Mouse (Mus musculus): ENCODE measurements at regions not wholly inside any gene's neighbourhood (a gene's known extent, or its start where the extent isn't known, plus 50 kb on each side); places are given as distances from the start of the nearest gene placed in this dataset.

DNA sequence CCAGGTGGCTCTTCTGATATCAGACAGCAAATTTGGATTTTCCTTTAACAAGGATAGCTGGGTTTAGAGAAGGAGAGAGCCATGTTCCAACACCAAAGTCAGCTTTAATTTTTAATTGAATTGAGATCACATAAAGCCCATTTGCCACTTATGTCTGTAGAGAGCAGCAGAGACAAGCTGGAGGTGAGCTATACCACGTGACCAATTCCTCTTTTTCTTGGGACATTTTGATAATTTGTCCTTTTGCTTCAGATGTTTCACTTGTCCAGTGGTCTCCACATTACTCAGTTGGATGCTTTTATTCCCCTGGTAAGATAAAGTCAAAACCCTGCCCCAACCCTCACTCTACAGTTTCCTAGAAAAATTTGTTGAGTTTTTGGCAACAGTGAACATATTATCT, 248.6 kb upstream of the Ndst4 start:
- Histone ChIP-seq H3K4me1 (ENCODE audit: control insufficient read depth, insufficient read depth, low read length) (no peaks in the 10 kb centered on the region), H3K27me3 (ENCODE audit: control insufficient read depth, insufficient read depth, low read length) (no peaks in the 10 kb centered on the region), H3K4me3 (ENCODE audit: low read depth, low read length) (no peak overlapping the region), H3K27ac (ENCODE audit: low read length) (no peak overlapping the region), H3K9me3 (ENCODE audit: control insufficient read depth, low read depth, low read length) (no peaks in the 10 kb centered on the region; the same call in 1 of the 2 replicates), H3K4me2 (replicated peaks; ENCODE audit: low read depth, low read length) (no peak overlapping the region), H3K36me3 (ENCODE audit: control insufficient read depth, insufficient read depth, low read length) (no peaks in the 10 kb centered on the region), H3K9ac (replicated peaks; ENCODE audit: low read depth, low read length) (no peak overlapping the region)
- WGBS, result 70% methylated on average over 1 of the region's 1 CpGs
- no peak for ATAC-seq (ENCODE audit: insufficient number of reproducible peaks, insufficient read depth, low FRiP score, low read depth)

DNA sequence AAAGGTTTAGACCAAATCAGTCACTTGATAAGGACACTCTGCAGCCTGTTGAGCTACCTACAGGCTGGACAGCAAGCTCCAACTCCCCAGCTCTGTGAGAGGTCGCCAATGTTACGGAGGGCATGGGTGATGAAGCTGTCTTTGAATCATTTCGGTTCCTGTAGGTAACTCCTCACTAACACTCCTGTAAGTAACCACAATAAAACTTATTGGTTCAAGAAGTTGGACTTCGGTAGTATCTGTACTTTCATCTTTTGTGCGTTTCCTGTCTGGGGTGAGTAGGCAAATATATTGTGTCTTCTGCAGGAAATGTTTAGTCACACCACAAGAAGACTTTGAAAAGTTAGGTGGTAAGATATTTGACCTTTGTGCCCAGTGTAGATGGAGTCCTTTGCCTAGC, 244.1 kb upstream of the Ndst4 start:
- Histone ChIP-seq H3K9ac (replicated peaks; ENCODE audit: low read depth, low read length) (no peak overlapping the region), H3K36me3 (ENCODE audit: control insufficient read depth, insufficient read depth, low read length) (no peaks in the 10 kb centered on the region), H3K9me3 (ENCODE audit: control insufficient read depth, low read depth, low read length) (no peaks in the 10 kb centered on the region), H3K4me2 (replicated peaks; ENCODE audit: low read depth, low read length) (no peak overlapping the region), H3K27me3 (ENCODE audit: control insufficient read depth, insufficient read depth, low read length) (no peaks in the 10 kb centered on the region), H3K4me3 (ENCODE audit: low read depth, low read length) (no peak overlapping the region), H3K27ac (ENCODE audit: low read length) (no peak overlapping the region), H3K4me1 (ENCODE audit: control insufficient read depth, insufficient read depth, low read length) (no peaks in the 10 kb centered on the region)
- ATAC-seq (ENCODE audit: insufficient number of reproducible peaks, insufficient read depth, low FRiP score, low read depth), result no peak
- WGBS, result 88% methylated on average over 5 of the region's 5 CpGs

DNA sequence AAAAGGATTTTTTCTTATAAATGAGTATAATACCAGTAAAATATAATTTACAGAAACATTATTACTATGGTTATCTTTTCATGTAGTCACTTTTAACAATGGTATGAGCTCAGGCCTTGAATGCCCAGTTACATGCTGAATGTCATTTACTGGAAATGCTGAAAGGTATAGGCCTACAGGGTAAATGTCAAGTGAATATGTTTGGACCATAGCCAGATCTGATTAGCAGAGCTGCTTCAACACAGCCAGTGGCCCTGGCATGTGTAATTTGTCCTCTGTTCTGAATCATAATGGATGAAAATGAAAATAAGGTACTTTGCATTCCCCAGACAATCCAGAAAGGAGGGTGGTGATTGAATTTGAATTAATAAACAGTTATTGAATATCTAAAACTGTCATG, 213.3 kb upstream of the Ndst4 start:
- no peak for ATAC-seq (ENCODE audit: insufficient number of reproducible peaks, insufficient read depth, low FRiP score, low read depth)
- no peaks in the 10 kb centered on the region for H3K9me3 ChIP-seq (ENCODE audit: control insufficient read depth, low read depth, low read length)

DNA sequence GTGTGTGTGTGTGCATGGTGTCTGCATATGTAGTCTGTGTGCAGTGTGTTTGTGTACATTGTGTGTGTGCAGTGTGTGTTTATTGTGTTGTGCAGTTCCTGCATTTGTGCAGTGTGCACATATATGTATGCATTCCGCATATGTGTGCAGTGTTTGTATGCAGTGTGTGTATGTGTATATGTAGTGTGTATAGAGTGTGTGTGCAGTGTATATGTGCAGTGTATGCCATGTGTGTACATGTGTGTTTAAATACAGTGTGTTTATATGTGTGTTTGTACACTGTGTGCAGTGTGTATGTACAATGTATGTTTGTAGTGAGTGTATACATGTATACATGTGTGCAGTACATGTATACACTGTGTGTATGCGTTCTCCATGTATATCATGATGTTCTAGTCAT, 183.0 kb upstream of the Ndst4 start:
- Histone ChIP-seq H3K4me1 (ENCODE audit: control insufficient read depth, insufficient read depth, low read length) (no peaks in the 10 kb centered on the region), H3K9ac (replicated peaks; ENCODE audit: low read depth, low read length) (no peak overlapping the region), H3K4me3 (ENCODE audit: low read depth, low read length) (no peak overlapping the region), H3K27ac (ENCODE audit: low read length) (no peak overlapping the region), H3K9me3 (ENCODE audit: control insufficient read depth, low read depth, low read length) (no peaks in the 10 kb centered on the region), H3K4me2 (replicated peaks; ENCODE audit: low read depth, low read length) (no peak overlapping the region), H3K27me3 (ENCODE audit: control insufficient read depth, insufficient read depth, low read length) (no peaks in the 10 kb centered on the region), H3K36me3 (ENCODE audit: control insufficient read depth, insufficient read depth, low read length) (no peaks in the 10 kb centered on the region)
- no peak for ATAC-seq (ENCODE audit: insufficient number of reproducible peaks, insufficient read depth, low FRiP score, low read depth)
- 92% methylated on average over 2 of the region's 2 CpGs for WGBS

More for the DNA sequence above, 213.3 kb upstream of the Ndst4 start:
- Histone ChIP-seq H3K27me3 (ENCODE audit: control insufficient read depth, insufficient read depth, low read length) (no peaks in the 10 kb centered on the region), H3K4me3 (ENCODE audit: low read depth, low read length) (no peak overlapping the region), H3K4me2 (replicated peaks; ENCODE audit: low read depth, low read length) (no peak overlapping the region), H3K4me1 (ENCODE audit: control insufficient read depth, insufficient read depth, low read length) (no peaks in the 10 kb centered on the region), H3K36me3 (ENCODE audit: control insufficient read depth, insufficient read depth, low read length) (no peaks in the 10 kb centered on the region), H3K9ac (replicated peaks; ENCODE audit: low read depth, low read length) (no peak overlapping the region), H3K27ac (ENCODE audit: low read length) (no peak overlapping the region)

DNA sequence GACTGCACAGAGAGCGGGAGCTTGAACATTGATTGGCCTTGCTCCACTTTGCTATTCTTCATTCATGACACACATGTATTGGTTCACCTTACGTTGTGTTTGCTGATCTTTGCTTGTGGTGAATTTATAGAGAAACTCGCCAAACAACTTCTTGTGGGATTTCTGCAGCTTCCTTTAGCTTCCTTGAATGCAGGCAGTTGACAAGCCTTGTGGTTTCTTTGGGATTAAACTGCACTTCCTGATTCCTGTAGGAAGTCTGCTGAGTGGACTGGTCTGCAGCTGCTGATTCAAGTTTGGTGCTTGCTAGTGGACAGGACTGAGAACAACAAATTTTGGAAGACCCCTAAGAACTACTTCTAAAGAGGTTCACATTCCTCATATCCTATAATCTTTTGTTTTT, 152.8 kb upstream of the Ndst4 start:
- Histone ChIP-seq H3K4me2 (replicated peaks; ENCODE audit: low read depth, low read length) (no peak overlapping the region), H3K4me3 (ENCODE audit: low read depth, low read length) (no peak overlapping the region), H3K4me1 (ENCODE audit: control insufficient read depth, insufficient read depth, low read length) (no peaks in the 10 kb centered on the region), H3K27me3 (ENCODE audit: control insufficient read depth, insufficient read depth, low read length) (no peaks in the 10 kb centered on the region), H3K9me3 (ENCODE audit: control insufficient read depth, low read depth, low read length) (no peaks in the 10 kb centered on the region), H3K27ac (ENCODE audit: low read length) (no peak overlapping the region), H3K36me3 (ENCODE audit: control insufficient read depth, insufficient read depth, low read length) (no peaks in the 10 kb centered on the region), H3K9ac (replicated peaks; ENCODE audit: low read depth, low read length) (no peak overlapping the region)
- WGBS, result 71% methylated on average over 3 of the region's 3 CpGs
- no peak for ATAC-seq (ENCODE audit: insufficient number of reproducible peaks, insufficient read depth, low FRiP score, low read depth)

DNA sequence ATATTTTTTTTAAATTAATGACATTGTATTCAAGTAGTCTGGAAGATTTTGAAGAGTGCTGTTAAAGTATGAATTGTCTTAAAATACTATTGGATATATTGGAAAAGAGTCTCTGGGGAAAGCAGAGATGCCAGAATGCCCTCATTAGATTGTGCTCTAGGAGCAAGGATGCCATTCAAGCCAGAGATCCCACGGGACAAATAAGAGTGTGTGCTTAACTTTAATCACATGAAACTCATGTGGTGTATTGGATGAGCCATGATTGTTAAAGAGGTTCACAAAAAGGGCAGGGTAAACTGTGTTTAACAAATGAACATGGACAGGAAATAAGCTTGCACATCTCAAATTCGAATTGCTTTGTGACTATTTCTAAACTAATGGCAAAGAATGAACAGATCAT, 143.0 kb upstream of the Ndst4 start:
- Histone ChIP-seq H3K27ac (ENCODE audit: low read length) (no peak overlapping the region), H3K36me3 (ENCODE audit: control insufficient read depth, insufficient read depth, low read length) (no peaks in the 10 kb centered on the region), H3K9me3 (ENCODE audit: control insufficient read depth, low read depth, low read length) (no peaks in the 10 kb centered on the region), H3K4me2 (replicated peaks; ENCODE audit: low read depth, low read length) (no peak overlapping the region), H3K9ac (replicated peaks; ENCODE audit: low read depth, low read length) (no peak overlapping the region), H3K4me1 (ENCODE audit: control insufficient read depth, insufficient read depth, low read length) (no peaks in the 10 kb centered on the region), H3K27me3 (ENCODE audit: control insufficient read depth, insufficient read depth, low read length) (no peaks in the 10 kb centered on the region), H3K4me3 (ENCODE audit: low read depth, low read length) (no peak overlapping the region)
- WGBS, result 58% methylated on average over 2 of the region's 2 CpGs
- no peak for ATAC-seq (ENCODE audit: insufficient number of reproducible peaks, insufficient read depth, low FRiP score, low read depth)

DNA sequence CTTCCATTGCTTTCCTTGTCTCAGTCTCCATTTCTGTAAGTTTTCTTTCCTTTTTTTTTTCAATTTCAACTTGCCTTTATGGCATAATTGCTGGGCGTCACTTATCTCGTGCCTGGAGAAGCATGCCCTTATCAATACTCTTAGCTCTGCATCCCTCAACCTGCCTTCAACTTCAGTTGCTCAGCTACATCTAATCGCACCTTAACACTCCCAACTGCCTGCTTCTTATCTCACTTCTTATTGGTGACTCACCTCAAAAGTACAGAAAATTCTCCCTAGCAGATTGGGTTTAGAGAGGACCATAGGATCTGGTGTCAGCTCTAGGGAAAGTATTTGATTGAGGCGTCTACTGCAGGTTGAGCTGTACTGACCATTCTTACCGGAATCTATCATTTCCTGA, 133.2 kb upstream of the Ndst4 start:
- Histone ChIP-seq H3K27ac (ENCODE audit: low read length) (no peak overlapping the region), H3K4me3 (ENCODE audit: low read depth, low read length) (no peak overlapping the region), H3K9me3 (ENCODE audit: control insufficient read depth, low read depth, low read length) (no peaks in the 10 kb centered on the region), H3K27me3 (ENCODE audit: control insufficient read depth, insufficient read depth, low read length) (no peaks in the 10 kb centered on the region), H3K9ac (replicated peaks; ENCODE audit: low read depth, low read length) (no peak overlapping the region), H3K4me1 (ENCODE audit: control insufficient read depth, insufficient read depth, low read length) (no peaks in the 10 kb centered on the region), H3K4me2 (replicated peaks; ENCODE audit: low read depth, low read length) (no peak overlapping the region), H3K36me3 (ENCODE audit: control insufficient read depth, insufficient read depth, low read length) (no peaks in the 10 kb centered on the region)
- 64% methylated on average over 5 of the region's 5 CpGs for WGBS
- peak; percentile 78; the same call in 1 of the 2 replicates for ATAC-seq (ENCODE audit: insufficient number of reproducible peaks, insufficient read depth, low FRiP score, low read depth)

DNA sequence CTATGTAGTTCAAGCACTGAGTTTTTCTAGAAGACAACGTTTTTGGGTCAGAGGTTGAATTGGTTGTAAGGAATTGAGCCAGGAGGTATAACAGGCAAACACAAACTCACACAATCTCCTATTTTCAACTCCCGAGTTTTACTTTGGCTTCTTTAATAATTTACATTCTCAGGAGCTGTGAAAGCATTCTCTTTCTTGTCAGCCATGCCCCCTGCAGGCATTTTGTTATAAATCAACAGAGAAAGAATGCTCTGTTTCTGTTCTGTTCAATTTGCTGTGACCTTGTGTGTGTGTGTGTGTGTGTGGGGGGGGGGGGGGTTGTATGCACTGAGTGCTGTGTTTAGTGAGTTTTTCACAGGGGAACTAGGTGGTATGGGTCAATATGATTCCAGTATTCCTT, 132.7 kb upstream of the Ndst4 start:
- no peak overlapping the region for H3K4me3 ChIP-seq (ENCODE audit: low read depth, low read length)
- H3K9ac ChIP-seq (replicated peaks; ENCODE audit: low read depth, low read length), result no peak overlapping the region
- no peaks in the 10 kb centered on the region for H3K9me3 ChIP-seq (ENCODE audit: control insufficient read depth, low read depth, low read length)
- no peaks in the 10 kb centered on the region for H3K36me3 ChIP-seq (ENCODE audit: control insufficient read depth, insufficient read depth, low read length)
- no peak overlapping the region for H3K27ac ChIP-seq (ENCODE audit: low read length)
- WGBS, result 18% methylated on average over 2 of the region's 2 CpGs
- ATAC-seq (ENCODE audit: insufficient number of reproducible peaks, insufficient read depth, low FRiP score, low read depth), result no peak
- H3K4me1 ChIP-seq (ENCODE audit: control insufficient read depth, insufficient read depth, low read length), result no peaks in the 10 kb centered on the region
- H3K4me2 ChIP-seq (replicated peaks; ENCODE audit: low read depth, low read length), result no peak overlapping the region
- no peaks in the 10 kb centered on the region for H3K27me3 ChIP-seq (ENCODE audit: control insufficient read depth, insufficient read depth, low read length)

DNA sequence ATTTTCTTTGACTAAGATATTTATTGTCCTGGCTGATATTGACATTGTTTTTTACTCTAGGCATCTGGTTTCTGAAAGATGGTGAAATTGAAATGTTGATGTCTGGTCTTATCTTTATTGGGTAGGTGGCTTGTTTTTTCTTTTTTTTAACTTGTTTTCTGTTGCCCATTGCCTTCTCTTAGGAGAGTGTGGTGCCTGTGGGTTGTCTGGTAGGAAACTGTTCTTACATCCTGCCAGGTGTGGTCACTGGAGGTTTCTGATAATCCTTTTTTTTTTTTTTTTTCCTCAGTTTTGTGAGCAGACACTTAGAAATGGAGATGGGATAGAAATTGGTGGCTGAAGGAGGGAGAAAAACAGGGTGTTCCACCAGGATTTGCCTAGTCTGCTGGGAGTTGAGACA, 125.3 kb upstream of the Ndst4 start:
- H3K4me2 ChIP-seq (replicated peaks; ENCODE audit: low read depth, low read length), result no peak overlapping the region
- no peaks in the 10 kb centered on the region for H3K36me3 ChIP-seq (ENCODE audit: control insufficient read depth, insufficient read depth, low read length)
- no peak overlapping the region for H3K4me3 ChIP-seq (ENCODE audit: low read depth, low read length)
- no peak for ATAC-seq (ENCODE audit: insufficient number of reproducible peaks, insufficient read depth, low FRiP score, low read depth)
- no peaks in the 10 kb centered on the region for H3K4me1 ChIP-seq (ENCODE audit: control insufficient read depth, insufficient read depth, low read length)
- H3K9ac ChIP-seq (replicated peaks; ENCODE audit: low read depth, low read length), result no peak overlapping the region
- H3K27me3 ChIP-seq (ENCODE audit: control insufficient read depth, insufficient read depth, low read length), result no peaks in the 10 kb centered on the region
- H3K27ac ChIP-seq (ENCODE audit: low read length), result no peak overlapping the region
- no peaks in the 10 kb centered on the region for H3K9me3 ChIP-seq (ENCODE audit: control insufficient read depth, low read depth, low read length)

Measured in stomach, embryonic 14.5 days (tissue).